8 mouse cellular contexts compared by ENCODE assay signal in the genomic region with DNA sequence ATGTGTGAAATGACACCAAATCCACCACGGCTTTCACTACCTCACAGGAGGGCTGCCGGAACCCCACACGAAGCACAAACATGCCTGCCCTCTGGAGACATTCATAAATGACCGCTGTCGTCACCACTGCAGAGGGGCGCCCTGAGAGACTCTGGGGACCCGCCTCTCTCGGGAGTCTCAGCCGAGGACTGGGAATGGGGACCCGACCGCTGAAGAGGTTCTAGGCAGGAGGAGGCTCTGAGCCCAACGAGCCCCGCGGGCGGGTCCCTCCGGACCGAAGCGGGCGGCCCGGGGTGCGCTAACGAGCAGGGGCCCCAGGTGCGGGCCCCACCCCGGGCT. TPM values are rescaled to one million over a fixed set of nuclear protein-coding genes. Genes with fewer than 3 reads are reported as not detected.
DNase-seq lines count a peak whose midpoint lies in the region; ATAC-seq and TF ChIP-seq lines count a peak whose summit lies in the region.

No protein-coding gene starts in this region.

- TF ChIP-seq POLR2A in ES-Bruce4 (IDR thresholded peaks at IDR 0.05; ENCODE audit: insufficient read depth, low read length): no peak
- TF ChIP-seq POLR2A in limb, embryonic 14.5 days (IDR thresholded peaks at IDR 0.05; ENCODE audit: borderline replicate concordance, extremely low read depth, insufficient read depth, insufficient read length): no peak
- TF ChIP-seq POLR2A in small intestine, adult 2 months (IDR thresholded peaks at IDR 0.05; ENCODE audit: low read depth, low read length): 0 out of 2 replicates have a peak, but pooled peaks have one; percentile 2

- peak overlapping the region; percentile 92 for H3K9ac ChIP-seq in heart, embryonic 13.5 days
- H3K9ac ChIP-seq in ES-Bruce4 (ENCODE audit: low read depth, poor library complexity, severe bottlenecking): peak overlapping the region; percentile 40
- peak overlapping the region; percentile 58 for H3K9ac ChIP-seq in limb, embryonic 14.5 days (ENCODE audit: low read depth, low read length, severe bottlenecking)

- H3K27me3 ChIP-seq in heart, embryonic 13.5 days (replicated peaks): peaks cover 8% of the 10 kb centered on the region; the same call in 1 of the 2 replicates
- H3K27me3 ChIP-seq in ES-Bruce4 (ENCODE audit: control insufficient read depth, insufficient read depth, low read length, poor library complexity, severe bottlenecking): no peaks in the 10 kb centered on the region
- peaks cover 86% of the 10 kb centered on the region for H3K27me3 ChIP-seq in forebrain, embryonic 10.5 days (ENCODE audit: poor library complexity, severe bottlenecking)
- peaks cover 17% of the 10 kb centered on the region for H3K27me3 ChIP-seq in limb, embryonic 14.5 days (ENCODE audit: control insufficient read depth, insufficient read depth, low read length)
- no peaks in the 10 kb centered on the region for H3K27me3 ChIP-seq in small intestine, adult 2 months (ENCODE audit: control insufficient read depth, insufficient read depth, low read length)

- H3K36me3 ChIP-seq in heart, embryonic 13.5 days: no peaks in the 10 kb centered on the region
- H3K36me3 ChIP-seq in ES-Bruce4 (ENCODE audit: control insufficient read depth, insufficient read depth, low read length, poor library complexity, severe bottlenecking): no peaks in the 10 kb centered on the region
- H3K36me3 ChIP-seq in forebrain, embryonic 10.5 days (replicated peaks): no peaks in the 10 kb centered on the region
- H3K36me3 ChIP-seq in limb, embryonic 14.5 days (ENCODE audit: control insufficient read depth, insufficient read depth, low read length): no peaks in the 10 kb centered on the region
- H3K36me3 ChIP-seq in small intestine, adult 2 months (ENCODE audit: control insufficient read depth, insufficient read depth, low read length): no peaks in the 10 kb centered on the region

- no peak for DNase-seq in heart, postnatal 36 days
- peak; percentile 52 for DNase-seq in forebrain, embryonic 10.5 days (ENCODE audit: extremely low spot score, low spot score)
- DNase-seq in limb, embryonic 14.5 days (ENCODE audit: low spot score): no peak
- no peak for DNase-seq in gastrocnemius, postnatal 10 days
- no peak for DNase-seq in layer of hippocampus, postnatal 10 days (ENCODE audit: low spot score in 2 of 2)

- peak overlapping the region; percentile 98 for H3K4me2 ChIP-seq in heart, embryonic 13.5 days
- H3K4me2 ChIP-seq in limb, embryonic 14.5 days (replicated peaks; ENCODE audit: low read depth, low read length, severe bottlenecking): peak overlapping the region; percentile 99

- intact Hi-C loops in heart, postnatal 36 days (cut with DNase I): no loop called here

- H3K4me1 ChIP-seq in heart, embryonic 13.5 days: peaks cover 62% of the 10 kb centered on the region
- peaks cover 3% of the 10 kb centered on the region for H3K4me1 ChIP-seq in ES-Bruce4 (ENCODE audit: control insufficient read depth, insufficient read depth, low read length)
- H3K4me1 ChIP-seq in forebrain, embryonic 10.5 days: peaks cover 68% of the 10 kb centered on the region
- H3K4me1 ChIP-seq in limb, embryonic 14.5 days (ENCODE audit: control insufficient read depth, insufficient read depth, low read length): peaks cover 11% of the 10 kb centered on the region
- peaks cover 17% of the 10 kb centered on the region for H3K4me1 ChIP-seq in small intestine, adult 2 months (ENCODE audit: control insufficient read depth, insufficient read depth, insufficient read length, low read length)

- H3K9me3 ChIP-seq in heart, embryonic 13.5 days: no peaks in the 10 kb centered on the region
- no peaks in the 10 kb centered on the region for H3K9me3 ChIP-seq in ES-Bruce4 (replicated peaks; ENCODE audit: control insufficient read depth, insufficient read depth, low read length, poor library complexity, severe bottlenecking)
- no peaks in the 10 kb centered on the region for H3K9me3 ChIP-seq in forebrain, embryonic 10.5 days
- H3K9me3 ChIP-seq in limb, embryonic 14.5 days (ENCODE audit: control insufficient read depth, low read length): no peaks in the 10 kb centered on the region

- WGBS in heart, embryonic 13.5 days: 1% methylated on average over 13 of the region's 24 CpGs
- under 1% methylated on average over 24 of the region's 24 CpGs for WGBS in forebrain, embryonic 10.5 days
- 1% methylated on average over 9 of the region's 24 CpGs for WGBS in limb, embryonic 14.5 days
- WGBS in small intestine, adult 2 months: under 1% methylated on average over 24 of the region's 24 CpGs

- TF ChIP-seq CTCF in ES-Bruce4 (IDR thresholded peaks at IDR 0.05; ENCODE audit: low read depth, low read length): no peak
- TF ChIP-seq CTCF in small intestine, adult 2 months (IDR thresholded peaks at IDR 0.05; ENCODE audit: extremely low read depth, insufficient read length, insufficient replicate concordance, low read depth, low read length): no peak

- peak overlapping the region; percentile 96 for H3K27ac ChIP-seq in heart, embryonic 13.5 days (replicated peaks)
- no peak overlapping the region for H3K27ac ChIP-seq in ES-Bruce4 (ENCODE audit: insufficient read depth, low read length)
- H3K27ac ChIP-seq in forebrain, embryonic 10.5 days: peak overlapping the region; percentile 87
- H3K27ac ChIP-seq in limb, embryonic 14.5 days (replicated peaks; ENCODE audit: low read depth, low read length): no peak overlapping the region
- no peak overlapping the region for H3K27ac ChIP-seq in small intestine, adult 2 months (ENCODE audit: insufficient read depth, low read depth, low read length)

- H3K4me3 ChIP-seq in heart, embryonic 13.5 days: peak overlapping the region; percentile 74
- peak overlapping the region; percentile 42 for H3K4me3 ChIP-seq in ES-Bruce4 (ENCODE audit: low read depth, low read length)
- peak overlapping the region; percentile 73 for H3K4me3 ChIP-seq in forebrain, embryonic 10.5 days
- H3K4me3 ChIP-seq in limb, embryonic 14.5 days (replicated peaks; ENCODE audit: low read length): peak overlapping the region; percentile 58
- peak overlapping the region; percentile 94 for H3K4me3 ChIP-seq in small intestine, adult 2 months (ENCODE audit: low read depth, low read length)

- ATAC-seq in heart, embryonic 13.5 days (ENCODE audit: extremely low read depth, insufficient number of reproducible peaks, low FRiP score, low TSS enrichment): no peak; the same call in 1 of the 2 replicates
- peak; percentile 2; the same call in 1 of the 2 replicates for ATAC-seq in limb, embryonic 14.5 days (ENCODE audit: low FRiP score, low read depth)

- no peak for TF ChIP-seq EP300 in ES-Bruce4 (IDR thresholded peaks at IDR 0.05; ENCODE audit: insufficient read depth, low read depth, low read length)

RNA-seq across cellular contexts. Expression of a gene that starts 0.4 kb away (rescaled TPM):
- not detected in 2 replicates for polyA plus RNA-seq in heart, embryonic 13.5 days (2015; fragmentation: Nextera tagmentation; extraction: Ambion mirVana)
- not detected for total RNA-seq in heart, postnatal 36 days (2021)
- not detected in 2 replicates for polyA plus RNA-seq in ES-Bruce4 (2011; ENCODE audit: insufficient read depth, insufficient read length, low read depth, missing spikeins)
- not detected in 2 replicates for polyA plus RNA-seq in forebrain, embryonic 10.5 days (2016; fragmentation: Nextera tagmentation; extraction: Ambion mirVana)
- not detected in 2 replicates for polyA plus RNA-seq in limb, embryonic 14.5 days (2012; rRNA removed)
- not detected in 2 replicates for polyA plus RNA-seq in limb, embryonic 14.5 days (2014; fragmentation: Nextera tagmentation; extraction: Ambion mirVana)
- not detected in 2 replicates for polyA plus RNA-seq in small intestine, adult 2 months (2012; rRNA removed)
- not detected for total RNA-seq in gastrocnemius, postnatal 10 days (2021)
- not detected for total RNA-seq in layer of hippocampus, postnatal 10 days (2021)

RNA-seq across cellular contexts. Expression of a gene that starts 37.6 kb away (rescaled TPM):
- 10.5 and 11.0 TPM in 2 replicates for polyA plus RNA-seq in heart, embryonic 13.5 days (2015; fragmentation: Nextera tagmentation; extraction: Ambion mirVana)
- total RNA-seq in heart, postnatal 36 days (2021): 1 to 10 TPM; 3.9 to 4.0 TPM
- polyA plus RNA-seq in ES-Bruce4 (2011; ENCODE audit: insufficient read depth, insufficient read length, low read depth, missing spikeins): 11.0 and 11.5 TPM in 2 replicates
- polyA plus RNA-seq in forebrain, embryonic 10.5 days (2016; fragmentation: Nextera tagmentation; extraction: Ambion mirVana): 11.7 and 12.3 TPM in 2 replicates
- polyA plus RNA-seq in limb, embryonic 14.5 days (2012; rRNA removed): 19.5 and 24.5 TPM in 2 replicates
- 10.1 and 11.9 TPM in 2 replicates for polyA plus RNA-seq in limb, embryonic 14.5 days (2014; fragmentation: Nextera tagmentation; extraction: Ambion mirVana)
- 23.5 and 47.5 TPM in 2 replicates for polyA plus RNA-seq in small intestine, adult 2 months (2012; rRNA removed)
- total RNA-seq in gastrocnemius, postnatal 10 days (2021): 1 to 10 TPM; 4.3 to 6.3 TPM
- 10 to 100 TPM; 65.4 to 66.8 TPM for total RNA-seq in layer of hippocampus, postnatal 10 days (2021)

Comparison
In these comparisons a context has a peak if more than half of its experiments do, and no peak if none do; other contexts are left out.
1. H3K27ac ChIP-seq: peak in heart, embryonic 13.5 days (single experiment) and forebrain, embryonic 10.5 days (single experiment); none in ES-Bruce4 (single experiment), limb, embryonic 14.5 days (single experiment) and small intestine, adult 2 months (single experiment).
2. H3K4me3 ChIP-seq: peak in every context shown above with its lines; median percentile 94 in small intestine, adult 2 months; 74 in heart, embryonic 13.5 days; 73 in forebrain, embryonic 10.5 days; 58 in limb, embryonic 14.5 days; 42 in ES-Bruce4.
3. H3K9ac ChIP-seq: peak in every context shown above with its lines; median percentile 92 in heart, embryonic 13.5 days; 58 in limb, embryonic 14.5 days; 40 in ES-Bruce4.